Mouse (Mus musculus) forebrain, postnatal 0 days (tissue): Measurements from ENCODE around the gene Tmem144. TPM values are rescaled to one million over a fixed set of nuclear protein-coding genes. Genes with fewer than 3 reads are reported as not detected.

Experiments
- ATAC-seq: fragments of 200-750 bp; cut with Nextera tagmentation; 2 replicates; pipeline ENCODE4 v1.8.0; 2017; ENCODE audit warnings: mild to moderate bottlenecking, moderate library complexity
- DNase-seq: peaks from one replicate; pipeline ENCODE4 v3.0.0-alpha.2; 2015
- H3K27ac ChIP-seq: fragments of 300-500 bp; sonication (generic); 2 replicates; pipeline ENCODE4 v1.5.1; 2014; ENCODE audit warnings: low read depth, mild to moderate bottlenecking, antibody characterized with exemption, low read length, moderate library complexity, mixed read lengths
- H3K27me3 ChIP-seq: fragments of 300-500 bp; sonication (generic); 2 replicates; pipeline ENCODE4 v1.6.1; 2014; ENCODE audit warnings: mild to moderate bottlenecking, low read length, mixed read lengths; ENCODE audit not compliant: insufficient read depth
- H3K36me3 ChIP-seq: fragments of 300-500 bp; sonication (generic); 2 replicates; pipeline ENCODE4 v1.6.1; 2014; ENCODE audit warnings: mild to moderate bottlenecking, moderate library complexity; ENCODE audit not compliant: insufficient read depth
- H3K4me1 ChIP-seq: fragments of 300-500 bp; sonication (generic); 2 replicates; pipeline ENCODE4 v1.6.1; 2014; ENCODE audit warnings: antibody characterized with exemption; ENCODE audit not compliant: insufficient read depth
- H3K4me2 ChIP-seq: fragments of 300-500 bp; sonication (generic); 2 replicates; pipeline ENCODE4 v1.6.1; 2014; ENCODE audit warnings: low read depth, mild to moderate bottlenecking, moderate library complexity
- H3K4me3 ChIP-seq: fragments of 300-500 bp; sonication (generic); 2 replicates; pipeline ENCODE4 v1.5.1; 2014; ENCODE audit warnings: low read depth, low read length, mixed read lengths
- H3K9ac ChIP-seq: fragments of 300-500 bp; sonication (generic); 2 replicates; pipeline ENCODE4 v1.6.1; 2014; ENCODE audit warnings: mild to moderate bottlenecking
- H3K9me3 ChIP-seq: fragments of 300-500 bp; sonication (generic); 2 replicates; pipeline ENCODE4 v1.6.1; 2016; ENCODE audit warnings: low read length
- CTCF ChIP-seq: sonication (generic); IDR thresholded peaks from 2 replicates; pipeline ENCODE4 v1.5.1; 2016; ENCODE audit warnings: antibody characterized with exemption, control low read depth, low read depth
- WGBS: fragments of 180-500 bp; shearing (Covaris S2); extraction: QIAGEN DNeasy Blood & Tissue Kit; methylation state at CpG from one replicate; pipeline ENCODE4 v1.1.7; 2014; 5-methylcytosine and 5-hydroxymethylcytosine counted together
- polyA plus RNA-seq: library from polyadenylated mRNA; unstranded; fragments of >200 nt; fragmentation: Nextera tagmentation; extraction: Ambion mirVana; gene quantifications from 2 replicates; pipeline ENCODE4 v1.2.1, GENCODE M21; 2015
- total RNA-seq: library from RNA; depleted of rRNA; stranded (reverse); fragments of >200 nt; gene quantifications from 2 replicates; pipeline ENCODE4 v1.2.3, GENCODE M21; 2014

The Tmem144 gene
- total and polyA plus RNA-seq, 2 experiments from 2014 or later = 1.00 to 2.6 TPM

GRCm38 (mm10) chr3:79866089-79866488 is 13.5 kb upstream of the Tmem144 start:
- WGBS = 71% methylated on average over 3 of the region's 3 CpGs
- no peaks in the 10 kb centered on the region for H3K9me3 ChIP-seq
- peaks cover 17% of the 10 kb centered on the region for H3K4me1 ChIP-seq
- DNase-seq = no peak
- TF ChIP-seq CTCF = no peak
- no peak overlapping the region for H3K9ac ChIP-seq
- peak overlapping the region; percentile 79 for H3K27ac ChIP-seq
- H3K36me3 ChIP-seq = no peaks in the 10 kb centered on the region
- no peaks in the 10 kb centered on the region for H3K27me3 ChIP-seq
- no peak overlapping the region for H3K4me3 ChIP-seq
- no peak overlapping the region for H3K4me2 ChIP-seq
- no peak for ATAC-seq

GRCm38 (mm10) chr3:79864824-79865223 is 12.3 kb upstream of the Tmem144 start:
- Histone ChIP-seq H3K4me1 (peaks cover 17% of the 10 kb centered on the region), H3K9me3 (no peaks in the 10 kb centered on the region), H3K36me3 (no peaks in the 10 kb centered on the region), H3K27ac (0 out of 2 replicates have a peak overlapping the region, but pooled peaks have one; percentile 4), H3K4me2 (no peak overlapping the region), H3K9ac (no peak overlapping the region), H3K4me3 (no peak overlapping the region), H3K27me3 (no peaks in the 10 kb centered on the region)
- DNase-seq (no peak), ATAC-seq (no peak; the same call in 1 of the 2 replicates)
- TF ChIP-seq CTCF = no peak
- WGBS = 35% methylated on average over 7 of the region's 7 CpGs

- H3K27ac ChIP-seq = no peak overlapping the region
These were observed 5.6 kb upstream of the Tmem144 start for GRCm38 (mm10) chr3:79858221-79858620.

DNA sequence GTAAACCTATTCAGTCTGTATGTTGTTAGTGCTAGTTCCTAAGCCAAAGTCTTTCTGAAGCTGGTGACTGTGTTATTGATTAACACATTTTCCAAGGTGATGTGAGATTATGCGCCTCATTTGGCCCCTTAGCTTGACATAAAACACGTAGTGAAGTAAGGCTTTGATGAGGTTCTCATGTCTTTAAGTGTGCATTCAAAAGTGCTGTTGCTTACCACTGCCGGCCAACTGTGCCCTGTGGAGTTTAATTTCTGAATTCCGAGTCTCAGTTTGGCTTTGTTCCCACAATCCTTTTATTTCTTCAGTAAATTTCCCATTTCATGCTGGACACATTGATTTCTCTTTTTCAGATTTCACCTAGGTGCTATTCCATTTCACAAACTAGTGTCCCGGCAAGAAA is 5.2 kb upstream of the Tmem144 start:
- no peaks in the 10 kb centered on the region for H3K4me1 ChIP-seq
- H3K27me3 ChIP-seq = no peaks in the 10 kb centered on the region
- no peak overlapping the region for H3K27ac ChIP-seq
- no peaks in the 10 kb centered on the region for H3K36me3 ChIP-seq
- H3K4me3 ChIP-seq = no peak overlapping the region
- no peak for ATAC-seq
- no peak overlapping the region for H3K4me2 ChIP-seq
- TF ChIP-seq CTCF = no peak
- H3K9me3 ChIP-seq = no peaks in the 10 kb centered on the region
- no peak overlapping the region for H3K9ac ChIP-seq
- WGBS = 26% methylated on average over 5 of the region's 5 CpGs
- DNase-seq = no peak

More at GRCm38 (mm10) chr3:79858221-79858620, 5.6 kb upstream of the Tmem144 start:
- ATAC-seq (no peak), DNase-seq (no peak)
- H3K9me3 ChIP-seq = no peaks in the 10 kb centered on the region
- no peak for TF ChIP-seq CTCF
- no peak overlapping the region for H3K4me3 ChIP-seq
- 27% methylated on average over 3 of the region's 3 CpGs for WGBS
- no peaks in the 10 kb centered on the region for H3K36me3 ChIP-seq
- no peaks in the 10 kb centered on the region for H3K4me1 ChIP-seq
- no peaks in the 10 kb centered on the region for H3K27me3 ChIP-seq
- H3K9ac ChIP-seq = no peak overlapping the region
- no peak overlapping the region for H3K4me2 ChIP-seq

- no peak for TF ChIP-seq CTCF
- H3K9me3 ChIP-seq = no peaks in the 10 kb centered on the region
- no peak overlapping the region for H3K4me2 ChIP-seq
- H3K4me3 ChIP-seq = no peak overlapping the region
- H3K27me3 ChIP-seq = no peaks in the 10 kb centered on the region
- no peak overlapping the region for H3K9ac ChIP-seq
- no peak for ATAC-seq
- H3K4me1 ChIP-seq = no peaks in the 10 kb centered on the region
- 88% methylated on average over 3 of the region's 3 CpGs for WGBS
- no peak for DNase-seq
- no peaks in the 10 kb centered on the region for H3K36me3 ChIP-seq
- H3K27ac ChIP-seq = no peak overlapping the region
These were observed 465 bp downstream of the Tmem144 start for GRCm38 (mm10) chr3:79852108-79852507.

DNA sequence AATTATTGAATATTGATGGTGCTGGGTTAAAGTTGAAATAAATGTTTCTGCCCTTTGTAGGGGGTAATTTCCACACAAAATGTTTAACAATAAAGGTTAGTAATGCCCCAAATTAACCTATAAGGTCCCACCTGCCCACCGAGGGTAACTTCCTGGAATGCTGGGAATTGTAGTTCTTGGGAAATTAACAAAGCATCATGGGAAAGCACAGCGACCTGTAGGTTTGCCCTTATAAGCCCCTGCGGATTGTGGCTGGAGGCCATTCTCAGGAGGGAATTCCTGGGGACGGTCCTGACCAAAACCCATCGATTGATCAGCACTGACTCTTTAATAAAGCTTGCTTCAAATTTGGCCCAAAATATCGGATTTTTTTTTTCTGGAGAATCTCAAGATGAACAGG is 1.9 kb downstream of the Tmem144 start:
- ATAC-seq = no peak
- Histone ChIP-seq H3K4me2 (no peak overlapping the region), H3K4me3 (no peak overlapping the region), H3K9ac (no peak overlapping the region), H3K27ac (no peak overlapping the region), H3K4me1 (no peaks in the 10 kb centered on the region), H3K36me3 (no peaks in the 10 kb centered on the region), H3K9me3 (no peaks in the 10 kb centered on the region), H3K27me3 (no peaks in the 10 kb centered on the region)
- no peak for TF ChIP-seq CTCF
- 37% methylated on average over 6 of the region's 6 CpGs for WGBS
- no peak for DNase-seq

GRCm38 (mm10) chr3:79849621-79850020 is 3.0 kb downstream of the Tmem144 start:
- DNase-seq (no peak), ATAC-seq (no peak)
- WGBS = 75% methylated on average over 2 of the region's 2 CpGs
- no peak overlapping the region for H3K9ac ChIP-seq
- H3K4me2 ChIP-seq = no peak overlapping the region
- H3K9me3 ChIP-seq = no peaks in the 10 kb centered on the region
- no peak for TF ChIP-seq CTCF
- no peak overlapping the region for H3K27ac ChIP-seq
- H3K27me3 ChIP-seq = no peaks in the 10 kb centered on the region
- H3K4me1 ChIP-seq = no peaks in the 10 kb centered on the region
- H3K36me3 ChIP-seq = no peaks in the 10 kb centered on the region
- H3K4me3 ChIP-seq = no peak overlapping the region

DNA sequence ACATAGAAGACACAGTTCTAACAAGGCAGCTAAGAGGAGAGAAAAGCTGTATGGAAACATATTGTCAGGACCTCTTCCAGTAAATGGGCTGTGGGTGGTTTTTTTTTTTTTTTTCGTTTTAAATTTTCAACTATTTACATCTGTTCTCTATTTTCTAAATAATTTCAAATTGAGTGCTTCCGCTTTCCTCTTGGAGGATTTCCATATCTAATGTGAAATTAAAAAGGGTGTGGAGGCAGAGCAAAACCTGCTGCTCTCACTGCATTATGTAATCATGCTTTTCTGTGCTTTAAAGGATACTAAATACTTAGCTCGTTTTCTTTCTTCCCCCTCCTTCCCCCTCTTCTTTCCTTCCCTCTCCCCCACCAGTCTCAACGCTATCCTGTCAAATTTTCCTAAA is 3.7 kb downstream of the Tmem144 start:
- WGBS = 34% methylated on average over 4 of the region's 4 CpGs

More for the DNA sequence above, 3.7 kb downstream of the Tmem144 start:
- Histone ChIP-seq H3K9ac (no peak overlapping the region), H3K4me2 (no peak overlapping the region), H3K36me3 (no peaks in the 10 kb centered on the region), H3K4me3 (no peak overlapping the region), H3K4me1 (no peaks in the 10 kb centered on the region), H3K9me3 (no peaks in the 10 kb centered on the region), H3K27me3 (no peaks in the 10 kb centered on the region), H3K27ac (no peak overlapping the region)
- no peak for ATAC-seq
- TF ChIP-seq CTCF = no peak
- no peak for DNase-seq
